In the genomic region with DNA sequence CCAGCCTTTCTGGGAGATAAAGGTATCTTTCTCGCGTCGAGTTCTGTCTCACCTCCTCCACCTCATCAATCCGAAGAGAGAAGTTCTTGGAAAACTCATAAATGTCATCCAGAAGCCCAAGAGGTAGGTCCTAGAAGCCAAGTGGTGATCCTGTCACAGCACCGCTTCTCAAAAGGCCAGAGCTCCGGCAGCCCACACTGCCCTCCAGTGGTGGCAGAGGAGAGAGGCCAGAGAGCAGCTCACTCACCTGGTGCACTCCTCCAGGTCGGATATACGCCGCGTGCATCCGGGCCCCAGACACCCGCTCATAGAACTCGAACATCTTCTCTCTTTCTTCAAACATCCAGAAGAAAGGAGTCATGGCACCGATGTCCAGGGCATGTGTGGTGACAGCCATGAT, we compare ENCODE assay signal across 8 mouse cellular contexts. TPM values are rescaled to one million over a fixed set of nuclear protein-coding genes. Genes with fewer than 3 reads are reported as not detected.
DNase-seq lines count a peak whose midpoint lies in the region; ATAC-seq and TF ChIP-seq lines count a peak whose summit lies in the region.
"Had no signal": no experiment of that assay in that cellular context is flagged by ENCODE, and none has a peak within 500 bp of the region (broad histone marks: within the 10 kb centered on the region; RNA-seq: fewer than 3 reads in every experiment).

No protein-coding gene starts in this region.

- no peaks in the 10 kb centered on the region for H3K79me2 ChIP-seq in MEL (ENCODE audit: control insufficient read depth, insufficient read depth, low read length, poor library complexity)

- TF ChIP-seq POLR2A in MEL (IDR thresholded peaks at IDR 0.05; ENCODE audit: control insufficient read depth in 1 of 2, insufficient read depth in 1 of 2, low read depth in 1 of 2, low read length in 2 of 2, poor library complexity in 1 of 2) = no peak

- H3K4me3 ChIP-seq in MEL (ENCODE audit: control insufficient read depth in 1 of 2, insufficient read depth in 1 of 2, low read depth in 2 of 2, low read length in 2 of 2) = no peak overlapping the region
- H3K4me3 ChIP-seq in lung, embryonic 14.5 days (ENCODE audit: low read depth, low read length) = no peak overlapping the region
- H3K4me3 ChIP-seq: heart, embryonic 13.5 days had no signal

- no peak overlapping the region for H3K27ac ChIP-seq in MEL (ENCODE audit: control insufficient read depth, low read depth, low read length)
- no peak overlapping the region for H3K27ac ChIP-seq in lung, embryonic 14.5 days (ENCODE audit: low read depth)
- H3K27ac ChIP-seq: heart, embryonic 13.5 days had no signal

- TF ChIP-seq EP300 in MEL (IDR thresholded peaks at IDR 0.05; ENCODE audit: low read depth in 1 of 2, low read length in 2 of 2) = no peak

- peak; percentile 81 for TF ChIP-seq RAD21 in MEL (IDR thresholded peaks at IDR 0.05; ENCODE audit: low read depth, low read length)

- peak; percentile 46 to 54 for DNase-seq in left cerebral cortex, postnatal 14 days (ENCODE audit: low spot score in 2 of 2)
- no peak for DNase-seq in left cerebral cortex, adult 9 months (ENCODE audit: low spot score in 2 of 2)
- DNase-seq in MEL (ENCODE audit: low read depth, low spot score) = peak; percentile 66
- DNase-seq in brain, adult 2 months (ENCODE audit: low read depth, low spot score) = peak; percentile 62
- DNase-seq in induced T-regulatory cell, adult 2 months (ENCODE audit: low read depth) = peak; percentile 76
- peak; percentile 76 for DNase-seq in lung, embryonic 14.5 days
- peak; percentile 43 to 75 for DNase-seq in spleen, postnatal 10 days (ENCODE audit: low spot score in 2 of 2)

- H3K4me1 ChIP-seq in MEL (ENCODE audit: control insufficient read depth in 1 of 2, insufficient read depth in 2 of 2, low read length in 2 of 2) = peaks cover 0 to 3% of the 10 kb centered on the region in 2 experiments; a peak in 2 of 4 replicates
- no peaks in the 10 kb centered on the region for H3K4me1 ChIP-seq in lung, embryonic 14.5 days (ENCODE audit: insufficient read depth)

- intact Hi-C loops in left cerebral cortex, postnatal 14 days (cut with DNase I) = no loop called here

- H3K4me2 ChIP-seq in lung, embryonic 14.5 days = no peak overlapping the region
- H3K4me2 ChIP-seq: heart, embryonic 13.5 days had no signal

- WGBS in lung, embryonic 14.5 days = 70% methylated on average over 14 of the region's 14 CpGs

- H3K36me3 ChIP-seq in MEL (ENCODE audit: control insufficient read depth in 1 of 2, insufficient read depth in 2 of 2, low read length in 2 of 2) = peaks cover 7 to 12% of the 10 kb centered on the region in 2 experiments; a peak in 3 of 4 replicates
- H3K36me3 ChIP-seq in lung, embryonic 14.5 days (ENCODE audit: insufficient read depth) = peaks cover 99% of the 10 kb centered on the region

- no peak for ATAC-seq in lung, embryonic 14.5 days (ENCODE audit: insufficient read depth)

- no peaks in the 10 kb centered on the region for H3K27me3 ChIP-seq in MEL (ENCODE audit: control insufficient read depth in 1 of 2, insufficient read depth in 2 of 2, low read length in 2 of 2)
- H3K27me3 ChIP-seq in lung, embryonic 14.5 days (ENCODE audit: insufficient read depth, low read length) = no peaks in the 10 kb centered on the region
- H3K27me3 ChIP-seq: heart, embryonic 13.5 days had no signal

- no peak overlapping the region for H3K9ac ChIP-seq in MEL (ENCODE audit: control insufficient read depth, low read depth, low read length, poor library complexity, severe bottlenecking)
- H3K9ac ChIP-seq in lung, embryonic 14.5 days = no peak overlapping the region
- H3K9ac ChIP-seq: heart, embryonic 13.5 days had no signal

- no peaks in the 10 kb centered on the region for H3K9me3 ChIP-seq in MEL (replicated peaks; ENCODE audit: insufficient read depth, low read length)
- H3K9me3 ChIP-seq in lung, embryonic 14.5 days (ENCODE audit: low read depth, low read length) = no peaks in the 10 kb centered on the region
- H3K9me3 ChIP-seq: heart, embryonic 13.5 days had no signal

- TF ChIP-seq CTCF in MEL (IDR thresholded peaks at IDR 0.05 in 2 of 3, conservative IDR thresholded peaks at IDR 0.05 in 1 of 3; ENCODE audit: control insufficient read depth in 1 of 3, insufficient read depth in 1 of 3, low read depth in 2 of 3, low read length in 3 of 3, poor library complexity in 1 of 3, severe bottlenecking in 1 of 3) = peak; percentile 83 to 91 (median 88)
- peak; percentile 83 for TF ChIP-seq CTCF in lung, embryonic 14.5 days (IDR thresholded peaks at IDR 0.05; ENCODE audit: low read depth)

TF ChIP-seq in MEL, 35 proteins besides CTCF, POLR2A, EP300 and RAD21:
- no peak for TF ChIP-seq CHD1 (IDR thresholded peaks at IDR 0.05; ENCODE audit: low read depth, low read length)
- peak; percentile 89 for TF ChIP-seq SMC3 (IDR thresholded peaks at IDR 0.05; ENCODE audit: low read depth, low read length)
- peak; percentile 31; the same call in 1 of the 2 replicates for TF ChIP-seq SIN3A (IDR thresholded peaks at IDR 0.05; ENCODE audit: low read length)
- no peak for TF ChIP-seq TBP (IDR thresholded peaks at IDR 0.05; ENCODE audit: low read depth, low read length)
- no peak for TF ChIP-seq GATA1 (IDR thresholded peaks at IDR 0.05; ENCODE audit: low read depth, low read length)
- TF ChIP-seq RCOR1 (IDR thresholded peaks at IDR 0.05; ENCODE audit: low read depth, low read length) = no peak
- no peak for TF ChIP-seq HCFC1 (IDR thresholded peaks at IDR 0.05; ENCODE audit: low read depth, low read length)
- TF ChIP-seq ZC3H11A (IDR thresholded peaks at IDR 0.05; ENCODE audit: low read depth, low read length) = peak; percentile 75

RNA-seq across cellular contexts. Expression of gene Fcer1g, which starts 4.3 kb away (rescaled TPM):
- 10 to 100 TPM; 11.1 to 16.0 TPM for total RNA-seq in left cerebral cortex, postnatal 14 days (2021)
- total RNA-seq in MEL (2012; rRNA removed) = 0.36 and 0.62 TPM in 2 replicates
- 1 to 10 TPM in 1 of 2 experiments, not detected in 1; 1.1 TPM for polyA plus RNA-seq in MEL (2012; ENCODE audit: insufficient read depth in 1 of 2, insufficient read length in 2 of 2, low read depth in 1 of 2, low replicate concordance in 2 of 2, missing spikeins in 1 of 2)
- polyA plus RNA-seq in lung, embryonic 14.5 days (2014; fragmentation: Nextera tagmentation; extraction: Ambion mirVana) = 44.2 and 47.3 TPM in 2 replicates

RNA-seq across cellular contexts. Expression of gene Adamts4, which starts 11.8 kb away (rescaled TPM):
- total RNA-seq in left cerebral cortex, postnatal 14 days (2021) = 10 to 100 TPM; 11.1 to 17.0 TPM
- total RNA-seq in MEL (2012; rRNA removed) = not detected in 2 replicates
- under 1 TPM in 1 of 2 experiments, not detected in 1; 0.03 TPM for polyA plus RNA-seq in MEL (2012; ENCODE audit: insufficient read depth in 1 of 2, insufficient read length in 2 of 2, low read depth in 1 of 2, low replicate concordance in 2 of 2, missing spikeins in 1 of 2)
- 6.6 and 7.5 TPM in 2 replicates for polyA plus RNA-seq in lung, embryonic 14.5 days (2014; fragmentation: Nextera tagmentation; extraction: Ambion mirVana)

RNA-seq across cellular contexts. Expression of gene Ndufs2, which starts 12.7 kb away (rescaled TPM):
- 100 to 1,000 TPM; 265 to 285 TPM for total RNA-seq in left cerebral cortex, postnatal 14 days (2021)
- total RNA-seq in MEL (2012; rRNA removed) = 164 and 169 TPM in 2 replicates
- 100 to 1,000 TPM; 292 to 415 TPM for polyA plus RNA-seq in MEL (2012; ENCODE audit: insufficient read depth in 1 of 2, insufficient read length in 2 of 2, low read depth in 1 of 2, low replicate concordance in 2 of 2, missing spikeins in 1 of 2)
- polyA plus RNA-seq in lung, embryonic 14.5 days (2014; fragmentation: Nextera tagmentation; extraction: Ambion mirVana) = 244 and 250 TPM in 2 replicates

RNA-seq across cellular contexts. Expression of gene Apoa2, which starts 13.6 kb away (rescaled TPM):
- total RNA-seq in left cerebral cortex, postnatal 14 days (2021) = 1 to 10 TPM; 1.6 to 4.9 TPM
- total RNA-seq in MEL (2012; rRNA removed) = not detected in 2 replicates
- polyA plus RNA-seq in MEL (2012; ENCODE audit: insufficient read depth in 1 of 2, insufficient read length in 2 of 2, low read depth in 1 of 2, low replicate concordance in 2 of 2, missing spikeins in 1 of 2) = under 1 TPM in 1 of 2 experiments, not detected in 1; 0.15 TPM
- 1.6 and 3.7 TPM in 2 replicates for polyA plus RNA-seq in lung, embryonic 14.5 days (2014; fragmentation: Nextera tagmentation; extraction: Ambion mirVana)

RNA-seq across cellular contexts. Expression of gene Tomm40l, which starts 16.1 kb away (rescaled TPM):
- 10 to 100 TPM; 69.6 to 72.1 TPM for total RNA-seq in left cerebral cortex, postnatal 14 days (2021)
- 38.0 and 40.7 TPM in 2 replicates for total RNA-seq in MEL (2012; rRNA removed)
- polyA plus RNA-seq in MEL (2012; ENCODE audit: insufficient read depth in 1 of 2, insufficient read length in 2 of 2, low read depth in 1 of 2, low replicate concordance in 2 of 2, missing spikeins in 1 of 2) = 10 to 100 TPM in 1 of 2 experiments, not detected in 1; 43.4 TPM
- polyA plus RNA-seq in lung, embryonic 14.5 days (2014; fragmentation: Nextera tagmentation; extraction: Ambion mirVana) = 33.7 and 37.9 TPM in 2 replicates

Comparison
In these comparisons a context has a peak if more than half of its experiments do, and no peak if none do; other contexts are left out.
1. DNase-seq: peak in left cerebral cortex, postnatal 14 days (2 of 2), MEL (single experiment), brain, adult 2 months (single experiment), induced T-regulatory cell, adult 2 months (single experiment), lung, embryonic 14.5 days (single experiment) and spleen, postnatal 10 days (2 of 2); none in left cerebral cortex, adult 9 months (0 of 2).
2. RNA of gene Adamts4, which starts 11.8 kb away (total RNA-seq): 11.1 to 17.0 TPM in left cerebral cortex, postnatal 14 days; not detected in MEL; every median in the first group is over 10 times any median in the second.